Mouse (Mus musculus): ENCODE data around the gene Ndufb5.
"Not testable (repeated sequence)": the region's sequence is repeated elsewhere in the genome, so short reads cannot be mapped to it uniquely, and the experiment has no call there.

DNA sequence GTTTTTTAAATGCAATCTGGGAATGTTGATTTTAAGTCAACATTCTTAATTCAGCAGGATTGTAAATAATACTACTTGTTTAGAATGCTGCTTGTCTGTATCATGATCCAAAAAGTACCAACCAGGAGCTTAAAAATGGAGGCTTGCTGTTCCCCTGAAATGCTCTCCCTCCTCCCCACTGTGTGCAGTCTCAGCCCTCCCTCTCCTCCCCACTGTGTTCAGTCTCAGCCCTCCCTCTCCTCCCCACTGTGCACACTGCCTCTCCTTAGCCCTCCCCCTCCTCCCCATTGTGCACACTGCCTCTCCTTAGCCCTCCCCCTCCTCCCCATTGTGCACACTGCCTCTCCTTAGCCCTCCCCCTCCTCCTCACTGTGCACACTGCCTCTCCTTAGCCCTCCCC lies 8.6 kb downstream of the Ndufb5 start:
- TF ChIP-seq CTCF (IDR thresholded peaks at IDR 0.05; ENCODE audit: control insufficient read depth, insufficient read depth, insufficient read length); USF1 (IDR thresholded peaks at IDR 0.05; ENCODE audit: low read depth); CEBPB (IDR thresholded peaks at IDR 0.05; ENCODE audit: low read depth); MAX (IDR thresholded peaks at IDR 0.05): not testable (repeated sequence)

All from C2C12 (cell line).